Mouse (Mus musculus): ENCODE results near the gene Psen1. TPM values are rescaled to one million over a fixed set of nuclear protein-coding genes. Genes with fewer than 3 reads are reported as not detected.

Psen1 gene
- total and polyA plus RNA-seq, 3 experiments = 28.4 to 61.1 (median 45.8) TPM

GRCm38 (mm10) chr12:83689087-83689432 lies 1.1 kb downstream of the Psen1 start:
- H3K9ac ChIP-seq (ENCODE audit: insufficient read depth, low read depth) = peak overlapping the region; percentile 81
- peaks cover 4 to 46% of the 10 kb centered on the region in 2 experiments; a peak in 3 of 4 replicates for H3K4me1 ChIP-seq (ENCODE audit: control insufficient read depth in 1 of 2, insufficient read depth in 2 of 2)
- peaks cover 3 to 27% of the 10 kb centered on the region in 2 experiments for H3K36me3 ChIP-seq (replicated peaks in 1 of 2; ENCODE audit: control insufficient read depth in 1 of 2, insufficient read depth in 1 of 2, low read length in 1 of 2)
- no peak for TF ChIP-seq MEF2A (IDR thresholded peaks at IDR 0.05; ENCODE audit: borderline replicate concordance, low read depth, low read length)
- 0 out of 2 replicates have a peak, but pooled peaks have one; percentile 28 for TF ChIP-seq TBP (conservative IDR thresholded peaks at IDR 0.05; ENCODE audit: low read depth, low read length)
- peak overlapping the region; percentile 91 for H3K27ac ChIP-seq (ENCODE audit: insufficient read depth, low read depth)
- DNase-seq (ENCODE audit: extremely low read depth) = no peak
- dilution Hi-C loops (cut with MboI; ENCODE audit: extremely low pct_ligation_motif_present, extremely low pct_unique_long_range_greater_than_20kb, low sequenced_read_pairs) (no loop called here), in situ Hi-C loops (cut with MboI; ENCODE audit: low pct_ligation_motif_present, low pct_unique_long_range_greater_than_20kb, low sequenced_read_pairs) (no loop called here)
- H3K4me2 ChIP-seq (ENCODE audit: insufficient read depth, low read depth, poor library complexity, severe bottlenecking) = peak overlapping the region; percentile 82
- no peaks in the 10 kb centered on the region for H3K27me3 ChIP-seq (replicated peaks)
- H3K4me3 ChIP-seq (replicated peaks in 1 of 3; ENCODE audit: low read depth in 2 of 3, low read length in 2 of 3, poor library complexity in 1 of 3) = peak overlapping the region; percentile 68 to 79 (median 77)
- no peaks in the 10 kb centered on the region for H3K9me3 ChIP-seq (replicated peaks; ENCODE audit: low read length)
- H3K79me2 ChIP-seq (replicated peaks; ENCODE audit: control insufficient read depth, extremely low read depth, insufficient read depth, poor library complexity, severe bottlenecking) = peaks cover 48% of the 10 kb centered on the region

GRCm38 (mm10) chr12:83694011-83694410 lies 6.1 kb downstream of the Psen1 start:
- Histone ChIP-seq H3K4me1 (ENCODE audit: control insufficient read depth in 1 of 2, insufficient read depth in 2 of 2) (peaks cover 15 to 68% of the 10 kb centered on the region in 2 experiments), H3K4me2 (ENCODE audit: insufficient read depth, low read depth, poor library complexity, severe bottlenecking) (peak overlapping the region; percentile 52), H3K27ac (ENCODE audit: insufficient read depth, low read depth) (no peak overlapping the region), H3K36me3 (replicated peaks in 1 of 2; ENCODE audit: control insufficient read depth in 1 of 2, insufficient read depth in 1 of 2, low read length in 1 of 2) (peaks cover 3 to 41% of the 10 kb centered on the region in 2 experiments), H3K9ac (ENCODE audit: insufficient read depth, low read depth) (0 out of 2 replicates have a peak overlapping the region, but pooled peaks have one; percentile 2), H3K79me2 (replicated peaks; ENCODE audit: control insufficient read depth, extremely low read depth, insufficient read depth, poor library complexity, severe bottlenecking) (peaks cover 79% of the 10 kb centered on the region), H3K9me3 (replicated peaks; ENCODE audit: low read length) (no peaks in the 10 kb centered on the region), H3K27me3 (replicated peaks) (no peaks in the 10 kb centered on the region), H3K4me3 (replicated peaks in 1 of 3; ENCODE audit: low read depth in 2 of 3, low read length in 2 of 3, poor library complexity in 1 of 3) (no peak overlapping the region)
- dilution Hi-C loops (cut with MboI; ENCODE audit: extremely low pct_ligation_motif_present, extremely low pct_unique_long_range_greater_than_20kb, low sequenced_read_pairs) = no loop called here
- in situ Hi-C loops (cut with MboI; ENCODE audit: low pct_ligation_motif_present, low pct_unique_long_range_greater_than_20kb, low sequenced_read_pairs) = no loop called here
- DNase-seq (ENCODE audit: extremely low read depth) = peak; percentile 49
- TF ChIP-seq TBP (conservative IDR thresholded peaks at IDR 0.05; ENCODE audit: low read depth, low read length) (no peak), USF2 (conservative IDR thresholded peaks at IDR 0.05; ENCODE audit: low read depth, low read length) (no peak), MAZ (IDR thresholded peaks at IDR 0.05; ENCODE audit: low read depth, low read length) (no peak), MAX (IDR thresholded peaks at IDR 0.05; ENCODE audit: low read length) (no peak), MXI1 (IDR thresholded peaks at IDR 0.05; ENCODE audit: low read depth, low read length) (no peak), CHD1 (IDR thresholded peaks at IDR 0.05; ENCODE audit: low read depth, low read length) (no peak), SMC3 (IDR thresholded peaks at IDR 0.05; ENCODE audit: low read depth, low read length) (no peak), ZNF384 (IDR thresholded peaks at IDR 0.05; ENCODE audit: low read depth, low read length) (no peak), MEF2A (IDR thresholded peaks at IDR 0.05; ENCODE audit: borderline replicate concordance, low read depth, low read length) (peak; percentile 70; the same call in 1 of the 2 replicates), UBTF (IDR thresholded peaks at IDR 0.05; ENCODE audit: low read depth, low read length) (no peak), ZMIZ1 (IDR thresholded peaks at IDR 0.05; ENCODE audit: low read depth, low read length) (no peak), E2F4 (IDR thresholded peaks at IDR 0.05; ENCODE audit: insufficient replicate concordance, low read depth, low read length) (no peak), JUND (conservative IDR thresholded peaks at IDR 0.05; ENCODE audit: low read depth, low read length) (no peak), RCOR1 (conservative IDR thresholded peaks at IDR 0.05; ENCODE audit: low read depth, low read length) (no peak), EP300 (IDR thresholded peaks at IDR 0.05; ENCODE audit: low read length) (peak; percentile 59), IRF4 (IDR thresholded peaks at IDR 0.05; ENCODE audit: low read depth, low read length) (peak; percentile 85)

Data from CH12.LX (cell line).